In genomic region chr8:111658819-111659423, GRCm38 (mm10) we compare ENCODE assay signal across 11 mouse cellular contexts. TPM values are rescaled to one million over a fixed set of nuclear protein-coding genes. Genes with fewer than 3 reads are reported as not detected.
A peak's percentile ranks its signal among the peaks of the same experiment; 100 is the strongest.
DNase-seq lines count a peak whose midpoint lies in the region; ATAC-seq lines count a peak whose summit lies in the region.
"Had no signal": no experiment of that assay in that cellular context is flagged by ENCODE, and none has a peak within 500 bp of the region (broad histone marks: within the 10 kb centered on the region; RNA-seq: fewer than 3 reads in every experiment).

No protein-coding gene starts in this region.

- intact Hi-C loops in heart, postnatal 25 days (cut with DNase I), result no loop called here

- H3K4me1 ChIP-seq in brown adipose tissue, adult 24 weeks (ENCODE audit: control insufficient read depth, insufficient read depth, insufficient read length, low read length), result peaks cover 12% of the 10 kb centered on the region; the same call in 1 of the 2 replicates
- H3K4me1 ChIP-seq in forebrain, embryonic 10.5 days, result peaks cover 15% of the 10 kb centered on the region
- H3K4me1 ChIP-seq in forebrain, embryonic 14.5 days (ENCODE audit: control insufficient read depth, insufficient read depth, low read length), result no peaks in the 10 kb centered on the region; the same call in 1 of the 2 replicates

- H3K4me3 ChIP-seq in brown adipose tissue, adult 24 weeks (ENCODE audit: insufficient read depth, low read depth, low read length), result no peak overlapping the region
- no peak overlapping the region for H3K4me3 ChIP-seq in forebrain, embryonic 10.5 days
- H3K4me3 ChIP-seq in forebrain, embryonic 14.5 days (ENCODE audit: low read depth, low read length), result no peak overlapping the region
- H3K4me3 ChIP-seq: midbrain, embryonic 12.5 days had no signal

- ATAC-seq in forebrain, embryonic 14.5 days, result no peak
- ATAC-seq: forebrain, embryonic 16.5 days had no signal

- H3K9ac ChIP-seq in forebrain, embryonic 14.5 days (ENCODE audit: low read length), result no peak overlapping the region
- H3K9ac ChIP-seq: midbrain, embryonic 12.5 days had no signal

- no peaks in the 10 kb centered on the region; the same call in 1 of the 2 replicates for H3K9me3 ChIP-seq in forebrain, embryonic 10.5 days
- H3K9me3 ChIP-seq in forebrain, embryonic 14.5 days (replicated peaks; ENCODE audit: control insufficient read depth, low read length), result no peaks in the 10 kb centered on the region
- H3K9me3 ChIP-seq: midbrain, embryonic 12.5 days had no signal

- H3K4me2 ChIP-seq in forebrain, embryonic 14.5 days (ENCODE audit: low read length), result no peak overlapping the region
- H3K4me2 ChIP-seq: midbrain, embryonic 12.5 days had no signal

- peaks cover 35% of the 10 kb centered on the region for H3K36me3 ChIP-seq in forebrain, embryonic 10.5 days (replicated peaks)
- H3K36me3 ChIP-seq in forebrain, embryonic 14.5 days (ENCODE audit: control insufficient read depth, insufficient read depth, low read length), result peaks cover 27% of the 10 kb centered on the region

- H3K27me3 ChIP-seq in forebrain, embryonic 10.5 days (ENCODE audit: poor library complexity, severe bottlenecking), result no peaks in the 10 kb centered on the region
- H3K27me3 ChIP-seq in forebrain, embryonic 14.5 days (replicated peaks; ENCODE audit: control insufficient read depth, insufficient read depth, low read length), result no peaks in the 10 kb centered on the region
- H3K27me3 ChIP-seq: midbrain, embryonic 12.5 days had no signal

- H3K27ac ChIP-seq in brown adipose tissue, adult 24 weeks (replicated peaks; ENCODE audit: low read depth, low read length), result peak overlapping the region; percentile 50
- no peak overlapping the region for H3K27ac ChIP-seq in forebrain, embryonic 10.5 days
- no peak overlapping the region for H3K27ac ChIP-seq in forebrain, embryonic 14.5 days (ENCODE audit: low read depth, low read length)
- H3K27ac ChIP-seq: midbrain, embryonic 12.5 days had no signal

- peak; percentile 91 for DNase-seq in heart, adult 11 months
- no peak for DNase-seq in heart, postnatal 25 days (ENCODE audit: low spot score)
- peak; percentile 38 for DNase-seq in 416B (ENCODE audit: low read depth)
- DNase-seq in heart, postnatal 4 days, result peak; percentile 22
- DNase-seq in forebrain, embryonic 10.5 days (ENCODE audit: extremely low spot score, low spot score), result no peak
- no peak for DNase-seq in cerebellum, postnatal 25 days
- DNase-seq in forebrain, embryonic 14.5 days (ENCODE audit: low spot score), result no peak
- DNase-seq: right cerebral cortex, postnatal 14 days had no signal

- WGBS in forebrain, embryonic 10.5 days, result 88% methylated on average over 6 of the region's 6 CpGs
- WGBS in forebrain, embryonic 14.5 days, result 92% methylated on average over 6 of the region's 6 CpGs

RNA-seq across cellular contexts. Expression of gene Zfp1, which starts 15.7 kb away (rescaled TPM):
- 1 to 10 TPM; 7.4 to 7.5 TPM for total RNA-seq in heart, postnatal 25 days (2021)
- 5.3 and 6.8 TPM in 2 replicates for polyA plus RNA-seq in brown adipose tissue, adult 24 weeks (2012; ENCODE audit: insufficient read depth, insufficient read length, missing spikeins)
- total RNA-seq in heart, postnatal 4 days (2021), result 10 to 100 TPM; 10.1 to 10.5 TPM
- polyA plus RNA-seq in forebrain, embryonic 10.5 days (2016; fragmentation: Nextera tagmentation; extraction: Ambion mirVana), result 23.0 and 24.3 TPM in 2 replicates
- 26.1 and 32.9 TPM in 2 replicates for polyA plus RNA-seq in forebrain, embryonic 14.5 days (2014; fragmentation: Nextera tagmentation; extraction: Ambion mirVana)

RNA-seq across cellular contexts. Expression of gene Ldhd, which starts 28.7 kb away (rescaled TPM):
- total RNA-seq in heart, postnatal 25 days (2021), result 10 to 100 TPM; 25.1 to 28.1 TPM
- 84.9 and 93.8 TPM in 2 replicates for polyA plus RNA-seq in brown adipose tissue, adult 24 weeks (2012; ENCODE audit: insufficient read depth, insufficient read length, missing spikeins)
- total RNA-seq in heart, postnatal 4 days (2021), result 1 to 10 TPM; 2.7 to 3.8 TPM
- polyA plus RNA-seq in forebrain, embryonic 10.5 days (2016; fragmentation: Nextera tagmentation; extraction: Ambion mirVana), result 0.14 TPM in 1 of 2 replicates, not detected in the other
- polyA plus RNA-seq in forebrain, embryonic 14.5 days (2014; fragmentation: Nextera tagmentation; extraction: Ambion mirVana), result 0.20 and 0.22 TPM in 2 replicates

RNA-seq across cellular contexts. Expression of gene Ctrb1, which starts 31.9 kb away (rescaled TPM):
- not detected for total RNA-seq in heart, postnatal 25 days (2021)
- not detected in 2 replicates for polyA plus RNA-seq in brown adipose tissue, adult 24 weeks (2012; ENCODE audit: insufficient read depth, insufficient read length, missing spikeins)
- not detected for total RNA-seq in heart, postnatal 4 days (2021)
- not detected in 2 replicates for polyA plus RNA-seq in forebrain, embryonic 10.5 days (2016; fragmentation: Nextera tagmentation; extraction: Ambion mirVana)
- not detected in 2 replicates for polyA plus RNA-seq in forebrain, embryonic 14.5 days (2014; fragmentation: Nextera tagmentation; extraction: Ambion mirVana)
- polyA plus RNA-seq: forebrain, embryonic 16.5 days; midbrain, embryonic 12.5 days had no signal

Comparison
In these comparisons a context has a peak if more than half of its experiments do, and no peak if none do; other contexts are left out.
1. DNase-seq: peak in heart, adult 11 months (single experiment), 416B (single experiment) and heart, postnatal 4 days (single experiment); none in heart, postnatal 25 days (single experiment), forebrain, embryonic 10.5 days (single experiment), cerebellum, postnatal 25 days (0 of 2) and forebrain, embryonic 14.5 days (single experiment).
2. RNA of gene Ldhd, which starts 28.7 kb away (polyA plus RNA-seq): 84.9 to 93.8 TPM in brown adipose tissue, adult 24 weeks; 0.20 to 0.22 TPM in forebrain, embryonic 14.5 days and 0.14 TPM in forebrain, embryonic 10.5 days; every median in the first group is over 10 times any median in the second.